Mouse (Mus musculus): ENCODE measurements around the gene Olfr31. TPM values are rescaled to one million over a fixed set of nuclear protein-coding genes. Genes with fewer than 3 reads are reported as not detected.

The Olfr31 gene
- total and polyA plus RNA-seq, 2 experiments = not detected

- 97% methylated on average over 20 of the region's 20 CpGs for WGBS
- no peak overlapping the region for H3K4me3 ChIP-seq (ENCODE audit: insufficient read depth, low read depth, low read length)
- DNase-seq (ENCODE audit: extremely low read depth, low read depth, low spot score) = no peak
These were observed 27.0 kb downstream of the Olfr31 start for GRCm38 (mm10) chr14:14349485-14350262.

GRCm38 (mm10) chr14:14350263-14351147 is 27.9 kb downstream of the Olfr31 start:
- Histone ChIP-seq H3K9ac (ENCODE audit: low read depth, low read length) (no peak overlapping the region), H3K4me1 (ENCODE audit: control insufficient read depth, insufficient read depth, low read length) (no peaks in the 10 kb centered on the region), H3K79me2 (ENCODE audit: control insufficient read depth, insufficient read depth, low read length) (no peaks in the 10 kb centered on the region), H3K27me3 (ENCODE audit: control insufficient read depth, insufficient read depth, low read length) (no peaks in the 10 kb centered on the region), H3K36me3 (ENCODE audit: control insufficient read depth, insufficient read depth, low read length) (no peaks in the 10 kb centered on the region), H3K4me3 (ENCODE audit: insufficient read depth, low read depth, low read length) (no peak overlapping the region), H3K27ac (replicated peaks; ENCODE audit: insufficient read depth, low read depth, low read length) (no peak overlapping the region)
- TF ChIP-seq POLR2A (IDR thresholded peaks at IDR 0.05; ENCODE audit: extremely low read depth, insufficient read depth, low read length) (no peak), CTCF (IDR thresholded peaks at IDR 0.05; ENCODE audit: low read depth, low read length) (no peak)
- no peak for DNase-seq (ENCODE audit: extremely low read depth, low read depth, low spot score)
- WGBS = 97% methylated on average over 29 of the region's 29 CpGs

More at GRCm38 (mm10) chr14:14349485-14350262, 27.0 kb downstream of the Olfr31 start:
- no peak overlapping the region for H3K9ac ChIP-seq (ENCODE audit: low read depth, low read length)
- H3K27ac ChIP-seq (replicated peaks; ENCODE audit: insufficient read depth, low read depth, low read length) = no peak overlapping the region
- no peaks in the 10 kb centered on the region for H3K79me2 ChIP-seq (ENCODE audit: control insufficient read depth, insufficient read depth, low read length)
- H3K27me3 ChIP-seq (ENCODE audit: control insufficient read depth, insufficient read depth, low read length) = no peaks in the 10 kb centered on the region
- H3K4me1 ChIP-seq (ENCODE audit: control insufficient read depth, insufficient read depth, low read length) = no peaks in the 10 kb centered on the region
- no peaks in the 10 kb centered on the region for H3K36me3 ChIP-seq (ENCODE audit: control insufficient read depth, insufficient read depth, low read length)
- TF ChIP-seq POLR2A (IDR thresholded peaks at IDR 0.05; ENCODE audit: extremely low read depth, insufficient read depth, low read length) (no peak), CTCF (IDR thresholded peaks at IDR 0.05; ENCODE audit: low read depth, low read length) (no peak)

- no peak overlapping the region for H3K4me3 ChIP-seq (ENCODE audit: insufficient read depth, low read depth, low read length)
- TF ChIP-seq CTCF (IDR thresholded peaks at IDR 0.05; ENCODE audit: low read depth, low read length) (no peak), POLR2A (IDR thresholded peaks at IDR 0.05; ENCODE audit: extremely low read depth, insufficient read depth, low read length) (no peak)
- no peak overlapping the region for H3K27ac ChIP-seq (replicated peaks; ENCODE audit: insufficient read depth, low read depth, low read length)
- no peaks in the 10 kb centered on the region for H3K36me3 ChIP-seq (ENCODE audit: control insufficient read depth, insufficient read depth, low read length)
- H3K27me3 ChIP-seq (ENCODE audit: control insufficient read depth, insufficient read depth, low read length) = no peaks in the 10 kb centered on the region
- H3K9ac ChIP-seq (ENCODE audit: low read depth, low read length) = no peak overlapping the region
- DNase-seq (ENCODE audit: extremely low read depth, low read depth, low spot score) = no peak
- no peaks in the 10 kb centered on the region for H3K4me1 ChIP-seq (ENCODE audit: control insufficient read depth, insufficient read depth, low read length)
- 90% methylated on average over 7 of the region's 7 CpGs for WGBS
- no peaks in the 10 kb centered on the region for H3K79me2 ChIP-seq (ENCODE audit: control insufficient read depth, insufficient read depth, low read length)
These were observed 28.5 kb downstream of the Olfr31 start for GRCm38 (mm10) chr14:14351148-14351455.

- no peaks in the 10 kb centered on the region for H3K79me2 ChIP-seq (ENCODE audit: control insufficient read depth, insufficient read depth, low read length)
- TF ChIP-seq CTCF (IDR thresholded peaks at IDR 0.05; ENCODE audit: low read depth, low read length) (no peak), POLR2A (IDR thresholded peaks at IDR 0.05; ENCODE audit: extremely low read depth, insufficient read depth, low read length) (no peak)
- whole genome bisulfite sequencing = 97% methylated on average over 9 of the region's 9 CpGs
- no peaks in the 10 kb centered on the region for H3K27me3 ChIP-seq (ENCODE audit: control insufficient read depth, insufficient read depth, low read length)
- no peak overlapping the region for H3K4me3 ChIP-seq (ENCODE audit: insufficient read depth, low read depth, low read length)
- no peak overlapping the region for H3K9ac ChIP-seq (ENCODE audit: low read depth, low read length)
- no peaks in the 10 kb centered on the region for H3K4me1 ChIP-seq (ENCODE audit: control insufficient read depth, insufficient read depth, low read length)
- no peak for DNase-seq (ENCODE audit: extremely low read depth, low read depth, low spot score)
- H3K27ac ChIP-seq (replicated peaks; ENCODE audit: insufficient read depth, low read depth, low read length) = no peak overlapping the region
- no peaks in the 10 kb centered on the region for H3K36me3 ChIP-seq (ENCODE audit: control insufficient read depth, insufficient read depth, low read length)
These were observed 29.3 kb downstream of the Olfr31 start for GRCm38 (mm10) chr14:14351721-14352590.

GRCm38 (mm10) chr14:14352606-14353005 is 30.0 kb downstream of the Olfr31 start:
- H3K36me3 ChIP-seq (ENCODE audit: control insufficient read depth, insufficient read depth, low read length) = no peaks in the 10 kb centered on the region
- no peaks in the 10 kb centered on the region for H3K4me1 ChIP-seq (ENCODE audit: control insufficient read depth, insufficient read depth, low read length)
- no peak overlapping the region for H3K27ac ChIP-seq (replicated peaks; ENCODE audit: insufficient read depth, low read depth, low read length)
- TF ChIP-seq CTCF (IDR thresholded peaks at IDR 0.05; ENCODE audit: low read depth, low read length) = no peak
- TF ChIP-seq POLR2A (IDR thresholded peaks at IDR 0.05; ENCODE audit: extremely low read depth, insufficient read depth, low read length) = no peak
- no peaks in the 10 kb centered on the region for H3K27me3 ChIP-seq (ENCODE audit: control insufficient read depth, insufficient read depth, low read length)
- no peak overlapping the region for H3K4me3 ChIP-seq (ENCODE audit: insufficient read depth, low read depth, low read length)
- H3K9ac ChIP-seq (ENCODE audit: low read depth, low read length) = no peak overlapping the region
- 84% methylated on average over 6 of the region's 6 CpGs for WGBS
- DNase-seq (ENCODE audit: extremely low read depth, low read depth, low spot score) = no peak
- H3K79me2 ChIP-seq (ENCODE audit: control insufficient read depth, insufficient read depth, low read length) = no peaks in the 10 kb centered on the region
